Mouse (Mus musculus) fat pad, adult 2 months (tissue): ENCODE measurements around the gene Tmf1.
A peak's percentile ranks its signal among the peaks of the same experiment; 100 is the strongest.

Source experiments
- DNase-seq: peaks from one replicate; pipeline ENCODE4 v3.0.0-alpha.2; 2011; ENCODE audit warnings: low read depth, low spot score; ENCODE audit errors: extremely low read depth

Gene Tmf1

GRCm38 (mm10) chr6:97178491-97179366, at the start of gene Tmf1:
Tmf1 (minus strand) TSS chr6:97179122.
- no peak for DNase-seq

- no peak for DNase-seq
Observed at GRCm38 (mm10) chr6:97227067-97227847, 48.3 kb upstream of the Tmf1 start.

GRCm38 (mm10) chr6:97226083-97226491, 47.2 kb upstream of the Tmf1 start:
- no peak for DNase-seq

GRCm38 (mm10) chr6:97224505-97224904, 45.6 kb upstream of the Tmf1 start:
- DNase-seq: no peak

GRCm38 (mm10) chr6:97223566-97223965, 44.6 kb upstream of the Tmf1 start:
- DNase-seq: no peak

GRCm38 (mm10) chr6:97222931-97223467, 44.1 kb upstream of the Tmf1 start:
- DNase-seq: no peak

GRCm38 (mm10) chr6:97222321-97222720, 43.4 kb upstream of the Tmf1 start:
- DNase-seq: no peak

GRCm38 (mm10) chr6:97221205-97222025, 42.5 kb upstream of the Tmf1 start:
- DNase-seq: no peak

GRCm38 (mm10) chr6:97220672-97221071, 41.8 kb upstream of the Tmf1 start:
- DNase-seq: no peak

GRCm38 (mm10) chr6:97216154-97216821, 37.4 kb upstream of the Tmf1 start:
- no peak for DNase-seq

GRCm38 (mm10) chr6:97211981-97212380, 33.1 kb upstream of the Tmf1 start:
- no peak for DNase-seq

- DNase-seq: no peak
Observed at GRCm38 (mm10) chr6:97210962-97211601, 32.2 kb upstream of the Tmf1 start.

GRCm38 (mm10) chr6:97210191-97210961, 31.5 kb upstream of the Tmf1 start, which contains the start of gene Arl6ip5:
Arl6ip5 (plus strand) TSS chr6:97210689.
- peak; percentile 66 for DNase-seq

- DNase-seq: no peak
Observed at GRCm38 (mm10) chr6:97209751-97210150, 30.8 kb upstream of the Tmf1 start.

- no peak for DNase-seq
Observed at GRCm38 (mm10) chr6:97209201-97209600, 30.3 kb upstream of the Tmf1 start.

- DNase-seq: no peak
Observed at GRCm38 (mm10) chr6:97208406-97208805, 29.5 kb upstream of the Tmf1 start.

- DNase-seq: no peak
Observed at GRCm38 (mm10) chr6:97207085-97207484, 28.2 kb upstream of the Tmf1 start.

- peak; percentile 94 for DNase-seq
Observed at GRCm38 (mm10) chr6:97205439-97205885, 26.5 kb upstream of the Tmf1 start, which contains the start of gene Uba3. Uba3 (minus strand) TSS chr6:97205647.

GRCm38 (mm10) chr6:97204952-97205351, 26.0 kb upstream of the Tmf1 start:
- DNase-seq: no peak
